Mouse (Mus musculus) erythroblast, embryonic 14.5 days (primary cell): ENCODE results near the gene Megf11. TPM values are rescaled to one million over a fixed set of nuclear protein-coding genes. Genes with fewer than 3 reads are reported as not detected.

Source experiments
- H3K27me3 ChIP-seq: 2 replicates; pipeline ENCODE4 v1.6.1; 2012; ENCODE audit warnings: inconsistent platforms; ENCODE audit not compliant: control insufficient read depth
- H3K36me3 ChIP-seq: 2 replicates; pipeline ENCODE4 v1.6.1; 2012; ENCODE audit warnings: mild to moderate bottlenecking, inconsistent platforms; ENCODE audit not compliant: control insufficient read depth
- H3K4me1 ChIP-seq: 2 replicates; pipeline ENCODE4 v1.6.1; 2012; ENCODE audit warnings: inconsistent platforms; ENCODE audit not compliant: control insufficient read depth
- H3K4me3 ChIP-seq: replicated peaks from 2 replicates; pipeline ENCODE3; 2012; ENCODE audit warnings: moderate library complexity, mild to moderate bottlenecking, inconsistent platforms
- H3K9me3 ChIP-seq: 2 replicates; pipeline ENCODE4 v1.6.1; 2012; ENCODE audit warnings: low read length, inconsistent platforms, mixed read lengths; ENCODE audit not compliant: control insufficient read depth
- GATA1 ChIP-seq: IDR thresholded peaks from 2 replicates; pipeline ENCODE4 v1.6.1; 2012; ENCODE audit warnings: low read length, inconsistent platforms, mixed read lengths
- TAL1 ChIP-seq: IDR thresholded peaks from 3 replicates; pipeline ENCODE4 v1.6.1; 2012; ENCODE audit warnings: low read length, inconsistent platforms, mixed read lengths
- polyA plus RNA-seq: library from polyadenylated mRNA; stranded (reverse); fragments of >175 nt; gene quantifications from 2 replicates; pipeline ENCODE4 v1.2.3, GENCODE M21; 2012

The Megf11 gene
- polyA plus RNA-seq, 1 experiment: not detected

DNA sequence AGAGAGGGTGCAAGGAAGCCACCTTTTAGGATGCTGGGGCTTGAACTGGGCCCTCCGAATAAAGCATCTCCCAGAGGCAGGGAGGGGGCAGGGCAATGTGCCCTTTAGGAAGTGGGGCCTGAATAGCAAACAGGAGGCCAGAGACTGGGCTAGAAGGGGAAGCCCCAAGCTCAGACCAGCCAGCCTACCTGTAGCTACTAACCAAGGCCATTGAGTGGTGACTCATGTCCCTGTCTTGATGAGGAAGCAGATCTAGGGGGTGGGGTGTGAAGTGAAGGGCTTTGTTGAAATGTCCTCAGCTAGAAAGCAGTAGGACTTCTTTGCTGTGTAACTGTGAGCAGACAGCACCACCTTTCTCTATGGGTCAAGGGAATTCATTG, 302.6 kb downstream of the Megf11 start:
- no peaks in the 10 kb centered on the region for H3K4me1 ChIP-seq
- H3K4me3 ChIP-seq: no peak overlapping the region
- no peaks in the 10 kb centered on the region for H3K36me3 ChIP-seq

DNA sequence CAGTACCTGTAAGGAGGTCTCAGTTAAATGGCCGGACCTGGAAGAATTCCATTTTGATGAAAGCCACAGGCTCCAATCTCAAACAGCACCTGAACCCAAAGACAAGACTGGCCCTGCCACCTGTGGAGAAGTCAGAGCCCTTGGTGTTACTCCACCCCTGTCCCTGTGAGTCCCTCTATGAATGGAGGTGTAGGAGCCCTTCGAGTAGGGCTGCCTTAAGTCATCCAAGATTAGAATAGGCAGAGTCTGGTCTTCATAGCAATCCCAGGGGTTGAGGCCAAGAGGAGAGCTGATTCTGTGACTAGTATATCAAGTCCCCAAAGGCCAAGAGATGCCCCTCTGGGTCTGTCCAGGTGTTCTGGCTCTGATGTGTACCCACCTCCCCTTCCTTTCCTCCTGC, 305.3 kb downstream of the Megf11 start:
- Histone ChIP-seq H3K9me3 (no peaks in the 10 kb centered on the region), H3K4me1 (no peaks in the 10 kb centered on the region), H3K4me3 (no peak overlapping the region), H3K36me3 (peaks cover 21% of the 10 kb centered on the region), H3K27me3 (no peaks in the 10 kb centered on the region)
- TF ChIP-seq GATA1 (no peak), TAL1 (no peak)

More for the DNA sequence above, 302.6 kb downstream of the Megf11 start:
- TF ChIP-seq TAL1 (no peak), GATA1 (no peak)
- Histone ChIP-seq H3K27me3 (no peaks in the 10 kb centered on the region), H3K9me3 (no peaks in the 10 kb centered on the region)

DNA sequence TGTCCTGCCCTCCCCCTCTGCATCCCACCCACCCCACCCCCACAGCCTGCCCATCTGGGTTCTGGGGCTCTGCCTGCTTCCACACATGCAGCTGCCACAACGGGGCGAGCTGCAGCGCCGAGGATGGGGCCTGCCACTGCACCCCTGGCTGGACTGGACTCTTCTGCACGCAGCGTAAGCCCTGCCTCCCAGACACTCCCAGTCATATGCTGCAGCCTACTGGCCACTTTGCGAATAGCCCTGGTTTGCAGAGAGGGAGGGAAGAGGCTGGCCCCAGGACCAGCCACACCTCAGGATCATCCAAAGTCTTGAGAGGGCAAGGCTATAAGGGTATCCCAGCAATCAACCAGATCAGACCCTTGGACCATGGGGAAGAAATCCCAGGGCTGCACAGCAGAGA, 305.8 kb downstream of the Megf11 start:
- Histone ChIP-seq H3K36me3 (peaks cover 26% of the 10 kb centered on the region), H3K9me3 (no peaks in the 10 kb centered on the region), H3K4me3 (no peak overlapping the region), H3K4me1 (no peaks in the 10 kb centered on the region), H3K27me3 (no peaks in the 10 kb centered on the region)
- TF ChIP-seq GATA1: no peak
- TF ChIP-seq TAL1: no peak

DNA sequence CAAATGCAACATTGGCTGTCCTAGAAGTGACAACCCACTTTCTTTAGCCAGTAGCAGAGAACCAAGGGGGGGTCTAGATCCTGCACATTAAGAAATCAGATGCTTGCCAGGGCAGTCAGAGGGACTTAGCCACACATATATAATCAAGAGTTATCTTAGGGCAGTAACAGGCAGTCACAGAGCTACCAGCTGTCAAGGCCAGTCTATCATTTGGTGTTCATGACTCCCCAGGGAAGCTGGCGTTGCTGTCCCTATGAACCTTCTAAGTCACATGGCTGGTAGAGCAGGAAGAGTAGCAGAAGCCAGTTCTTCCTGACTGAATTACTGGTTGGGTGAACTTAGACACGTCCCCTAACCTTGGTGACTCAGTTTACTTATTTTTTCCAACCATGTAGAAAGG, 307.7 kb downstream of the Megf11 start:
- Histone ChIP-seq H3K36me3 (peaks cover 44% of the 10 kb centered on the region), H3K4me3 (no peak overlapping the region), H3K4me1 (no peaks in the 10 kb centered on the region), H3K9me3 (no peaks in the 10 kb centered on the region), H3K27me3 (no peaks in the 10 kb centered on the region)
- TF ChIP-seq GATA1 (no peak), TAL1 (no peak)

DNA sequence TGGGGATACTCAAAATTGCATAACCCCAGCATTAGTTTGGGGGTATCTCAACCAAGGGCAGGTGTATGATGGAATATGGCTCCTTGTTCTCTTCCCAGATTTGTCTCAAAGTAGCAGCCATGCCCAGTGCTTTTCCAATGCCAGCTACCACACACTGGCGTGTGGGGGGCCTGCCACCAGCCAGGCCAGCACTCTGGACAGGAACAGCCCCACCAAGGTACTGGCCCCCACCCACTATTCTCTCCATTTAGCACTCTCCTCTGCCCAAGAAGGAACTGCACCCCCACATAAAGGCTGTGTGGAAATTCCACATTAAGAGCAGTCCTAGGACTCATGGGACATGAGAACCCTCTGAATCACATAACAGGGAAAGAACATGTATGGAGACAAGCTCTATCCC, 309.8 kb downstream of the Megf11 start:
- Histone ChIP-seq H3K36me3 (peaks cover 53% of the 10 kb centered on the region), H3K4me3 (no peak overlapping the region)

DNA sequence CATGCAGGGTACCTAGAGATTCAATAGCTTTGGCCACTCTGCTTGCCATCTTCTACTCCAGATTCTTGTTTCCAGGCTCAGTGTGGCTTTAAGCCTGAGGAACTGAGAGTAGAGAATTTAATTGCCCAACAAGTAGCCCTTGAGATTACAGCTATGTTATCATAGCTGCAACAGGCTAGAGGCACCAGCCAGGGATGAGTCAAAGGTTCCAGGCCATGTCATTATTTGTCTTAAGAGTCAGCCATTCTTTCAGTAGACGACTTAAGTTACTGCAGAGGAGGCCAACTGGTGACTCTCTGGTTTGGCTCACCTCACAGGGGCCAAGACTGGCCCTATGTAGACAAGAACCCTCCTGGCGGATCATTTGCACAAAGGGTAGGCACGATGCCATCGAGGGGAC, 311.0 kb downstream of the Megf11 start:
- H3K36me3 ChIP-seq: peaks cover 56% of the 10 kb centered on the region
- TF ChIP-seq TAL1 (no peak), GATA1 (no peak)
- no peaks in the 10 kb centered on the region for H3K9me3 ChIP-seq
- H3K4me1 ChIP-seq: peaks cover 3% of the 10 kb centered on the region
- H3K27me3 ChIP-seq: no peaks in the 10 kb centered on the region
- no peak overlapping the region for H3K4me3 ChIP-seq

More for the DNA sequence above, 309.8 kb downstream of the Megf11 start:
- Histone ChIP-seq H3K27me3 (no peaks in the 10 kb centered on the region), H3K4me1 (peaks cover 3% of the 10 kb centered on the region), H3K9me3 (no peaks in the 10 kb centered on the region)
- TF ChIP-seq TAL1: no peak
- no peak for TF ChIP-seq GATA1

DNA sequence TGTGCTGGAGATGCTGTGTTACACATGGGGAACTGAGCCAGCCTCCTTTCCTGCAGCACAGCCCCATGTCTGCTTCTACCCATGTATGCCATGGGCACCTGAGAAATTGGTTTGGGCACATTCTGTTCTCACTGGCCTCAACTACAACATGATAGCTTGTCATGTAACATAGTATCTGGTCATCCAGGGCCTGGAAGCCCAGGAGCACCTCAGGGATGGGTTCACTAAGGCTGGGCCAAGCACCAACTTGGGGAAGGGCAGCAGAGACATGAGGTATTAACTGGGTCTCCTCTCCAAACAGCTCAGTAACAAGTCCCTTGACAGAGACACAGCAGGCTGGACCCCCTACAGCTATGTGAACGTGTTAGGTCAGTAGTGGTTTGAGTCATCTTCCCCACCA, 311.6 kb downstream of the Megf11 start:
- Histone ChIP-seq H3K4me3 (no peak overlapping the region), H3K4me1 (peaks cover 3% of the 10 kb centered on the region), H3K36me3 (peaks cover 58% of the 10 kb centered on the region), H3K27me3 (no peaks in the 10 kb centered on the region), H3K9me3 (no peaks in the 10 kb centered on the region)
- TF ChIP-seq GATA1: no peak
- no peak for TF ChIP-seq TAL1

DNA sequence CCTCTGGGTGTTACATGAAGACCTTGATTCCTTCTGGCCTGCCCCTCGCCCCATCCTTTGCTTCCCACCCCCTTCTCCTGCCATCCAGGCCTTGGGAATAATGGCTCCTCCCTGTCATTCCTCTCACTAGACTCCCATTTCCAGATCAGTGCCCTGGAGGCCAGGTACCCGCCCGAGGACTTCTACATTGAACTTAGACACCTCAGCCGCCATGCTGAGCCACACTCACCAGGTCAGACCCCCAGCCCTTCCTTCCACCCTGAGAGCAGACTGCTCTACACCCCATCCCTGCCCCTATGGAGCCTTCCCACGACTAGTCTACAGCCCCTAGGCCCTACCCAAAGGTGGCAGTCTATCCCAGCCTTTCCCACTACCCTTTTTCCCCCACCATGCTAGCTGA, 312.3 kb downstream of the Megf11 start:
- Histone ChIP-seq H3K27me3 (no peaks in the 10 kb centered on the region), H3K36me3 (peaks cover 62% of the 10 kb centered on the region)
- TF ChIP-seq GATA1: no peak
- no peak for TF ChIP-seq TAL1

DNA sequence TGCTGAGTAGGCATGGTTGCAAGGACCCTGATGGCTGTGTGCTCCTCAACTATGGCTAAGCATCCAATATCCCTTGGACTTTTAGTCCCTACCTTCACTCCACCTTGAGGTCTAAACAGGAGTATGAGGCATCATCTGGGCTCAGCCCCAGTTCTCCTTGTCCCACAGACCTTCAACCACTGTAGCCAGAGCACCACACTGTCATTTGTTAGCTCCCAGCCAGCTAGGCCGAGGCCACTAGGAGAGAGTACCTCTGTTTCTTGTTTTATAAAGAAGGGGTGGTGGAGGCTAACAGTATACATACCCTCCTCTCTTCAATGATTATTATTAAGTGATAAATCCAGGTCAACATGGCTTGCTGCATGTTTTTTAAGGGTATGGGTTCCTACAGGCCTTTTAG, 313.2 kb downstream of the Megf11 start:
- no peaks in the 10 kb centered on the region for H3K27me3 ChIP-seq
- peaks cover 66% of the 10 kb centered on the region for H3K36me3 ChIP-seq
- TF ChIP-seq GATA1 (no peak), TAL1 (no peak)
- peaks cover 3% of the 10 kb centered on the region for H3K4me1 ChIP-seq
- H3K9me3 ChIP-seq: no peaks in the 10 kb centered on the region
- no peak overlapping the region for H3K4me3 ChIP-seq

More for the DNA sequence above, 312.3 kb downstream of the Megf11 start:
- H3K9me3 ChIP-seq: no peaks in the 10 kb centered on the region
- peaks cover 3% of the 10 kb centered on the region for H3K4me1 ChIP-seq
- no peak overlapping the region for H3K4me3 ChIP-seq

DNA sequence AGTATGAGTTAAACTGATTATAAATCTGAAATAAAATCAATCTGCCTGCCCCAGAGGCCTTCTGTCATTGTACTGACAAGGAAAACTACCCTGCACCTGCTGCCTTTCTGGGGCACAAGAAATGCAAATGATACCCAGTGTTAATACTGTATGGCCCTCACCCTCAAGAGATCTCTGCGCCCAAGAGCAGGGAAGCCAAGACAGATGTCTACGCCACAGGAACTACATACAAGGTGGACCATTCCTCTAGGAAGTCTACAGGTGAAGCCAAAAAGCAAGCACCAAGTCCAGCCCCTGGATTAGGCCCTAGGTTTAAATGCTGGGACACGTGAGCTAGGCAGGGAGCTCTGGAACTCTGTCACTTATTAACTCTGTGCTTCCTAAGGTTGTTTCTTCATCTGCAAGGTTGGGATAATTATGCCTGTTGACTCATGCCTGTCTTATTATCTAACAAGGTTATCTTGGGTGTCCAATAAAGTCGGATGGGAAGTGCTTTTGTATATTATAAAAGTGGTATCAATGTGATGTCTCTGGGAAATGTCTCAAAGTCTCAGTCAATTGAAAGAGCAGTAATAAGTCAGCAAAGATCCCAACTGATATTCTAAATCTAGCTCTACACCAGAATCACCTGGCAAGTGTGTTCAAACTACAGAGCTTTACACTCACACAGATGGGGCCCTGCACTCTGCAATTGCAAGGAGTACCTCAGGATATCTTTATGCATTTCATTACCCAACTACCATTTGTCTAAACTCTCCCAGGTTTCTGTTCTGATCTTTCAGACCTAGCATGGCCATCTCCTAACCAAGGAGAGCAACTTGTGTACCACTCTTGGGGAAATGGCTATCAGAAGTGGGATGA, 315.3 kb downstream of the Megf11 start:
- Histone ChIP-seq H3K4me1 (peaks cover 3% of the 10 kb centered on the region), H3K9me3 (no peaks in the 10 kb centered on the region), H3K36me3 (peaks cover 67% of the 10 kb centered on the region), H3K4me3 (no peak overlapping the region), H3K27me3 (no peaks in the 10 kb centered on the region)
- no peak for TF ChIP-seq GATA1
- TF ChIP-seq TAL1: no peak
